Mouse (Mus musculus) myocyte (in vitro differentiated cells): ENCODE results near the gene Fzr1.

Experiments
- E2F4 ChIP-seq: IDR thresholded peaks from one replicate; pipeline ENCODE4 v1.6.1; 2011; ENCODE audit warnings: mild to moderate bottlenecking, control low read depth, moderate library complexity; ENCODE audit not compliant: insufficient read depth
- MYOD1 ChIP-seq, 3 experiments: IDR thresholded peaks; one replicate each; pipeline ENCODE4 v1.6.1; 2011; ENCODE audit warnings: control low read depth in 2 of 3, low read depth in 2 of 3, mild to moderate bottlenecking in 2 of 3, moderate library complexity in 1 of 3; ENCODE audit not compliant: insufficient read length in 2 of 3, control insufficient read depth in 1 of 3
- MYOG ChIP-seq, 3 experiments: IDR thresholded peaks; one replicate each; pipeline ENCODE4 v1.6.1; 2011; ENCODE audit warnings: control low read depth in 2 of 3, low read depth in 2 of 3, mild to moderate bottlenecking in 2 of 3; ENCODE audit not compliant: insufficient read length in 2 of 3, control insufficient read depth in 1 of 3, insufficient read depth in 1 of 3
- POLR2A ChIP-seq: IDR thresholded peaks from one replicate; pipeline ENCODE4 v1.6.1; 2011; ENCODE audit warnings: low read depth, mild to moderate bottlenecking, control low read depth, moderate library complexity; ENCODE audit not compliant: insufficient read length
- POLR2AphosphoS2 ChIP-seq: IDR thresholded peaks from one replicate; pipeline ENCODE4 v1.6.1; 2011; ENCODE audit warnings: low read depth, control low read depth; ENCODE audit not compliant: insufficient read length
- TCF12 ChIP-seq: IDR thresholded peaks from one replicate; pipeline ENCODE4 v1.6.1; 2011; ENCODE audit warnings: mild to moderate bottlenecking, control low read depth; ENCODE audit not compliant: poor library complexity, insufficient read depth, severe bottlenecking

- no peak for TF ChIP-seq POLR2A
- no peak for TF ChIP-seq POLR2AphosphoS2
- no peak for TF ChIP-seq TCF12
- peak in 1 of 3 experiments; percentile 45 for TF ChIP-seq MYOG (IDR thresholded peaks at IDR 0.05; ENCODE audit: control insufficient read depth in 1 of 3, insufficient read depth in 1 of 3, insufficient read length in 2 of 3, low read depth in 2 of 3)
- no peak for TF ChIP-seq E2F4
- TF ChIP-seq MYOD1 (IDR thresholded peaks at IDR 0.05; ENCODE audit: control insufficient read depth in 1 of 3, insufficient read length in 2 of 3, low read depth in 2 of 3), result peak in 1 of 3 experiments; percentile 12
These were observed 45.3 kb upstream of the Fzr1 start for GRCm38 (mm10) chr10:81423476-81424245.
